Mouse (Mus musculus) lung, adult 2 months (tissue): Measurements from ENCODE around the gene Bcl2.

Source experiments
- CTCF ChIP-seq: fragments of 200-500 bp; IDR thresholded peaks from 2 replicates; pipeline ENCODE4 v1.5.1; 2011; ENCODE audit warnings: mild to moderate bottlenecking, low read length, control low read depth; ENCODE audit not compliant: insufficient read depth
- POLR2A ChIP-seq: fragments of 200-500 bp; IDR thresholded peaks from 2 replicates; pipeline ENCODE4 v1.6.1; 2011; ENCODE audit warnings: low read depth, mild to moderate bottlenecking, control low read depth, low read length, borderline replicate concordance; ENCODE audit errors: extremely low read depth

DNA sequence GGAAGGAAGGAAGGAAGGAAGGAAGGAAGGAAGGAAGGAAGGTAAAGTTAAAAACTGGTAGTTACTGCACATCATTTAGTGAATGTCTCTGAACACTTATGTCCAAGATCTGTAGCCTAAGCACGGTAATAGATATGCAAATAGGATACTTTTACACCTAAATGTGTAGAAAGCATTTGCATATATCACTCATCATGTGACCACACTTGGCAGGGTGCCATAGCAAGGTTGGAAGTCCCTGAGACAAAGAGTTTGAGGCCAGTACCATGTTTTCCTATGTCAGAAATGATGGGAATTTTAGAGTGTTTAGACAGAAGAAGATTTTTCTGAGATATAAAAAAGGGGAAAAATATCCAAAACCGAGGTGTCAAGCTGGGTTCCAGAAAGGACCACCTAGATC, 28.4 kb downstream of the Bcl2 start:
- TF ChIP-seq CTCF (no peak), POLR2A (no peak)
